Mouse (Mus musculus) ovary, adult 18-20 months (tissue): ENCODE results near the gene Patj.
"Not testable (repeated sequence)": the region's sequence is repeated elsewhere in the genome, so short reads cannot be mapped to it uniquely, and the experiment has no call there.

ENCODE experiments used
- DNase-seq: peaks from one replicate; pipeline ENCODE4 v3.0.0; 2022; ENCODE audit warnings: low spot score, mixed read lengths

Patj gene

GRCm38 (mm10) chr4:98659032-98659431 lies 263.4 kb downstream of the Patj start:
- DNase-seq: no peak

DNA sequence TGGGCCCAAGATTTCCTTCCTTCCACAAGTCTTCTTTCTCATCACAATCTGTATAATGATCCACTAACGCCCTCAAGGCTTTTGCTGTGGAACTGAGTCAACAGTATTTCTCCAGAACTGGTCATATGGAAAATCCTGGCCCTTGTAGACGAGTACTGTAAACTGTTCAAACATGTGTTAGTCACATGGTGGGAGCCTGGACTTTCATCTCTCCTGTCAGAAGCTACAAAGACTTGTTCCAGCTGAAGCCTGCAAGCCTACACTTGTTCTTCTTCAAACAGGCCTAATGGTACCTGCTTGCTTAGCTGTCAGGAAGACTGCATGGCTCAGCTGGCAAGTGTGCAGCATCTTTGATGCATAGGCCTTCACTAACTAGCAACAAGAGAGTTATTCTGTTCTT lies 264.9 kb downstream of the Patj start:
- no peak for DNase-seq

DNA sequence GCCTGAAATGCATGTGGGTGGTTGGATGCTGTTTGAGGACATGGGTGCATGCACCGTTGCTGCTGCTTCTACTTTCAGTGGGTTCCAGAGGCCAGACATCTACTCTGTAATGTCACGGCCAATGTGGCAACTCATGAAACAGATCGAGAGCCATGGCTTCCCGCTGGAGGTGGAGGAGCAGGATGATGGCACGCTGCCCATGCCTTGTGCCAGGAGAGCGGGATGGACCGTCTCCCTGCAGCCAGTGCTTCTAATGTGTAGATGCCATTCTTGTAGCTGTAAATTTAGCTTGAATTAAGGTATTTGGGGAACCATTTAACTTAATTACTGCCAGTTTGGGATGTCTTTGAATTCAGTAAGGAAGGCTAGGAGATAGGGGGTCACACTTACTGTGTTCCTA lies 270.3 kb downstream of the Patj start:
- DNase-seq: no peak

- no peak for DNase-seq
Observed at GRCm38 (mm10) chr4:98666451-98666850, 270.9 kb downstream of the Patj start.

- no peak for DNase-seq
Observed at GRCm38 (mm10) chr4:98667009-98667408, 271.4 kb downstream of the Patj start.

DNA sequence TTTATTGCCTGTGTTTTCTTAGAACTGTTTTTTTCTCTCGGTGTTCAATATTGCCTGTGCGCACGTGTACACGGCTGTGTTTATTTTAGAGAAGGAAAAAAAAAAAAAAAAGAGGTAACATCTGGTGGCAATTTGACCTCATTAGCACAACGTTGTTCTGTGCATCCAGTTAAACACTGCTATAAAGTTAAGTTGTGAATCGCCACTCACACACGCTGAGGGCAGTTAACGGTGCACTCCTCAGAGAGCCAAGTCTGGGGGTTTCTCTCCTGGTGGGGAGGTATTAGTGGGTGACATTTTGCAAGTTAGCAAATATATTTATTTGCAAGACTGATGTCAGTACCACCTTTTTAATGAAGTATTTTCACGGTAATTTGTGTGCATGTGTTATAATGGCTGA lies 281.9 kb downstream of the Patj start:
- no peak for DNase-seq

DNA sequence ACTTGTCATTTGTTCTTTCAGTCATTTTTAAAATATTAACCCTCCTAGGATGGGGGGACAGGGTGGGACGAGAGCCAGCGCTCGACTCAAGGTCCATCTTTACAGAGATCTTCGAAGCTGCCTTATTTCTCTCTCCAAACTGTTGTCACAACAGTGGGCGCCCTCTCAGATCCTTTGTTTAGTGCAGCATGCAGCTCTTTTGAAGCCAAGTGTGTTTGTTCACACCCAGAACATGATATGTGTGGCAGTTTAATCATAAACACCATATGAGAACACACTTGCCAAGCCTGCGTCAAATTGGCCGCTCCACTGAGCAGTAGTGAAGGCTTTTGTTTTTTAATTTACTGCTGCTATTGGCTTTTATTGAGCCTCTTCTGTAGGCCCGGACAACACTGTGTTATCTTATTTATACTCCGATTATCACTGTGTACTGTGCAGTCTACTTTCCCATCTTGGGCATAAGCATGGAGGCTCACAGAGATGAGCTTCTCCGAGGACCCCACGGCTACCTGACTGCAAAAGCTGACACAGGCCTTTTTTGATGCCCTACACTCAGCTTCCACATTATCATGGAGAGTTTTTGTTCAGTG lies 291.2 kb downstream of the Patj start:
- no peak for DNase-seq

DNA sequence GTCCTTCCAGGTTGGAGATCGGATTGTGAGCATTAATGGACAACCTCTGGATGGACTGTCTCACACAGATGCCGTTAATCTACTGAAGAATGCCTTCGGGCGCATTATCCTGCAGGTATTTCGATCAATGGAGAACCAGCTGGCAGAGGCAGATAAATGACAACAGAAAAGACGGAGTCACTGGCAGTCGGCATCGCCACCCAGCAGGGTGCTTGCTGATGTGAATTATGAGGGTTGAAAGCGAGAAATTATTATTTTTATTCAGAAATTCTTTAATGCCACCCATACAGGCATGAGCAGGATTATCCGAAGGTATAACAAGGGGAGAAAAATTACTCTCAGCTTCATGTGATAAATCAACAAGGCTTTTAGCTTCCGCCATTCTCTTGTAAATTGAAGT lies 292.5 kb downstream of the Patj start:
- DNase-seq: no peak

DNA sequence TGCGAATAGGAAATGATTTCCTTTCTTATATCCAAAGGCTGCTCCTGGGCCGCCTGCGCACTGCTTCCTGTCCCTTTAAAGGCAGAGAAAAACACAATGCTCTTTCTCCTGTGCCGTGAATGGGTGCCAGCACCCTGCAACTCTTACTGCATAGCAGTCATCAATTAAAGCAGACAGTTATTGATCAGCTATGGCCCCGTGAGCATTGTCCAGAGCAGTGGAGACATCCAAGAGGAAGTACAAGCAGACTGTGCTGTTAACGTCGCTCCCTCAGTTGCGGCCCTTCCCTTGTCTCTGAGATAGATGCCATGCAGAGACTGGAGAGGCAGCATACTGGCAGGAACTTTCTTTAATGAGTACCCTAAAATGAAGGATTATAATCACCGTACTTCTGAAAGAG lies 292.9 kb downstream of the Patj start:
- DNase-seq: no peak

- no peak for DNase-seq
Observed at GRCm38 (mm10) chr4:98689988-98690387, 294.4 kb downstream of the Patj start.

DNA sequence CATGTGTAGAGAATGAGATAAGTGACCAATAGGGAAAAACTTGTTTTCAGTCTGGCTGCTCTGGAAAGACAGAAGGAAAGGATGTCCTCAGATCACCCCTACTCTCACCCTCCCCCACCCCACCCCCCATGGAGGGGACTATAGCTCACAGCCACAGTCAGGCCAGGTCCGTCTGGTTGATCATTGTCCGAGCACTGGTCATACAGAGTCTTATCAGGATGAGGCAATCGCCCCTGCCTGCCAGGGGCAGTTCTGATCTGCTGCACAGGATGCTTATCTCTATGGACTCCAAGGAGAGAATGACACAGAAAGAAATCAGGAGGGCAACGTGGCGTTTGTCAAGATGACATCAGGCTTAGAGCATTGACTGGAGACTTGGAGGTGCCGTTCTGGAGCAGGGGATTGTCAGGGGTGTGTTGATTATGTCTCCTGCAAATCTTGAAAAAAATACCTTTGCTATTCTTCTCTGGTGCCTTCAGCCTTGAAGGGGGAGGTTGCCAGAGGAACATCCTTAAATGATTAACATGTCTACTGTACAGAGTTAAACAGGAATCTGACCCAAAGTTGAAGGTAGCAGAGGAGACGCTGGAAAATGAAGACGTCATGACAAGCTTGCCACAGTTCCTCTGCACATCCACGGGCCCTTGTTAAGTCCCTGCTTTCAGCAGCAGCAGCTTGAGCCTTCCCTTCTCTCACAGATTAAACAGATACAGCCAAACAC lies 298.0 kb downstream of the Patj start:
- DNase-seq: no peak

- DNase-seq: no peak
Observed at GRCm38 (mm10) chr4:98697932-98698331, 302.3 kb downstream of the Patj start.

- DNase-seq: no peak
Observed at GRCm38 (mm10) chr4:98698921-98699320, 303.3 kb downstream of the Patj start.

GRCm38 (mm10) chr4:98700156-98700555 lies 304.6 kb downstream of the Patj start:
- DNase-seq: no peak

DNA sequence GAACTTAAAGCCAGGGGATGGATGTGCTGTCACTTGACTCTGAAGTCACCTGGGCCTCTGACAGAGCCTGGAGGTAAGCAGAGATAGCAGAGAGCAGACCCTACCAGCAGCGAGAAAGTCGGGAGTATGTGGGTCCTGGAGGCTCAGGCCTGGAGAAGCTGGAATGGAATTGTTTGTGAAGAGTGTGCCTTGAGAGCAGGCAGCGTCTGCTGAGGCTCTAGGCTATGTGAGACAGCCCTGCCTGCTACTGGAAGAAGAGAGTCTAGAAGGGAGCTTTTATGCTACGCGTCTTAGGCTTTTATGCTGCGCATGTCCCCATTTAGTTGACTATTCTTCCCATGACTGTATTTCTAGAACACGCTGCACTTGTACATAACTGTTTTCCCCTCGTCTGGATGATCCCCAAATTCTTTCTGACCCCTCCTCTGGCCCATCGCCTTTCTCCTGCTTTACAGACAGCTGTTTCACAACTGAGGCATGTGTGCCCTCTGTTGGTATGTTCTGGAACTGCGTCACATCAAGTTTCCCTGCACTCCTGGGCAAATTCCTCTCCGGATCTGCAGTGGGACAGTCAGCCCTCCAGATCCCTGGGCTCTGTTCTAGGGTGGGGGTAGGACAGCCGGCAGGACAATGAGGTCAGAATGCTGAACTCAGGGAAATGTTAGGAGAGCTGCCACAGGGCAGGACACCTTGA lies 306.8 kb downstream of the Patj start:
- no peak for DNase-seq

- no peak for DNase-seq
Observed at GRCm38 (mm10) chr4:98710891-98711290, 315.3 kb downstream of the Patj start.

GRCm38 (mm10) chr4:98717735-98718546 lies 322.4 kb downstream of the Patj start:
- DNase-seq: no peak

- DNase-seq: no peak
Observed at GRCm38 (mm10) chr4:98718547-98718917, 322.9 kb downstream of the Patj start.

GRCm38 (mm10) chr4:98722454-98722853 lies 326.9 kb downstream of the Patj start:
- no peak for DNase-seq

DNA sequence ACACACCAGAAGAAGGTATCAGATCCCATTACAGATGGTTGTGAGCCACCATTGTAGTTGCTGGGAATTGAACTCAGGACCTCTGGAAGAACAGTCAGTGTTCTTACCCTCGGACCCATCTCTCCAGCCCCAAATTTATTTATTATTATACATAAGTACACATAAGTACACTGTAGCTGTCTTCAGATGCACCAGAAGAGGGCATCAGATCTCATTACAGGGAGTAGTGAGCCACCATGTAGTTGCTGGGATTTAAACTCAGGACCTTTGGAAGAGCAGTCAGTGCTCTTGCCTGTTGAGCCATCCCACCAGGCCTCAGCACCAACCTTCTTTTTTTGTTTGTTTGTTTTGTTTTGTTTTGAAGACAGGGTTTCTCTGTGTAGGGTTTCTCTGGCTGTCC lies 329.1 kb downstream of the Patj start:
- not testable (repeated sequence) for DNase-seq

DNA sequence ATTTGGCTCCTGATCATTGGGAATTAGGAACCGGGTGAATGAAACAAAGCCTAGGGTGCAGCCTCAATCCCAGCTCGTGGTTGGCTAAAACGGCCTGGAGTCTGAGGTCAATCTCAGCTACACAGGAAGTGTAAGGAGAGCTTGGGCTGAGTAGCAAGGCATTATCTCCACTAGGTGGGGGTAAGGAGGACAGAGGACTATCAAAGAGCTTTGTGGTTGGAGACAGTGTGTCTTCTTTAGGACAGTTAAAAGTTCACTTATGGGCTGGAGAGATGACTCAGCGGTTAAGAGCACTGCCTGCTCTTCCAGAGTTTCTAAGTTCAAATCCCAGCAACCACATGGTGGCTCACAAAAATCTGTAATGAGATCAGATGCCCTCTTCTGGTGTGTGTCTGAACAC lies 329.9 kb downstream of the Patj start:
- no peak for DNase-seq

- DNase-seq: no peak
Observed at GRCm38 (mm10) chr4:98726590-98727237, 331.1 kb downstream of the Patj start, which contains the start of gene L1td1. Gene L1td1, plus strand, starts transcription at chr4:98726734.
